Mouse (Mus musculus): ENCODE results near the gene Nfyb.

- TF ChIP-seq CTCF (IDR thresholded peaks at IDR 0.05; ENCODE audit: extremely low read depth, insufficient read depth, low read length) (no peak), POLR2A (IDR thresholded peaks at IDR 0.05; ENCODE audit: extremely low read depth, insufficient read depth, low read length) (no peak)
Measured at GRCm38 (mm10) chr10:82750778-82751177, 13.2 kb downstream of the Nfyb start.
